Mouse (Mus musculus): Measurements from ENCODE around the gene Hist3h2ba.

DNA sequence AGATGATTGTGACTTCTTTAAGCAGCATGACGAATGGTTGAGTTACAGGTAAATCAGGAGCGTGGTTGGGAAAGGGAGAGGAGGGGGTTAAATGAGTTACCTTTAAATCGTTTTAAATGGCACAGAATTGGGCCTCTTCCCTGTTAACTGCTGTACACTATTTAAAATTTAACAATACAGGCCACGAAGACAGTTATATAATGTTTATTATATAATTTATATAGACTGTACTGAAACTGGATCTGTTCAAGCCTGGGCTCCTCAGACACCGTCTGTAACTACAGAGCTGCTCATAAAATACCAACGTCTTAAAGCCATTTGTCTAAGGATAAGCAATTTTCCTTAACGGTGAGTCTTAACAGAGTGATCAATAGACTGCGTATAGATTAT lies 7.1 kb downstream of the Hist3h2ba start:
- TF ChIP-seq CTCF (IDR thresholded peaks at IDR 0.05; ENCODE audit: borderline replicate concordance, extremely low read depth, insufficient read depth, insufficient read length) (no peak), POLR2A (IDR thresholded peaks at IDR 0.05; ENCODE audit: borderline replicate concordance, extremely low read depth, insufficient read depth, insufficient read length, poor library complexity, severe bottlenecking) (no peak)
